ENCODE assay signal across 23 mouse cellular contexts in the genomic region with DNA sequence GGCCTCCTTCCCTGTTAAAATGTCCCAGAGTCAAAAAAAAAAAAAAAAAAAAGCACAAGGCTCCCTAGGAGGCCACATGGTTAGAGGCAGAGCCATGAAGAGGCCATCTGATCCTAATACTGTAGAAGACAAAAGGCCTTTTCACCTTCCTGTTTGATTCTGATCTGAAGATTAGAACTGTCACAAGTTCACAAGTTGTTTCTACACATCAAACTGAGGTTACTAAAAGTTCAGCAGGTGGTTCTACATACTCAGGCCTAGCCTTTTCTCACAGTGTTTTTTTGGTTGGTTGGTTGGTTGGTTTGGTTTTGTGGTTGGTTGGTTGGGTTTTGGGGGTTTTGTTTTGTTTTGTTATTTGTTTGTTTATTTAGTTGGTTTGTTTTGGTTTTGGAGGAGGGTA. TPM values are rescaled to one million over a fixed set of nuclear protein-coding genes. Genes with fewer than 3 reads are reported as not detected.
DNase-seq lines count a peak whose midpoint lies in the region; ATAC-seq lines count a peak whose summit lies in the region.
"Had no signal": no experiment of that assay in that cellular context is flagged by ENCODE, and none has a peak within 500 bp of the region (broad histone marks: within the 10 kb centered on the region; RNA-seq: fewer than 3 reads in every experiment).

No protein-coding gene starts in this region.

- DNase-seq in layer of hippocampus, adult 18-20 months (ENCODE audit: low spot score in 2 of 2): no peak
- no peak for DNase-seq in heart, postnatal 25 days (ENCODE audit: low spot score)
- DNase-seq in frontal cortex, postnatal 25 days (ENCODE audit: low spot score in 2 of 2): no peak
- DNase-seq: adrenal gland, adult 2 months; adrenal gland, postnatal 10 days; adrenal gland, postnatal 25 days; cerebellum, adult 11-12 months; cerebellum, adult 2 months; cerebellum, adult 9-10 months; cerebellum, postnatal 10 days; cerebellum, postnatal 25 days; forebrain, postnatal 0 days had no signal

- H3K4me2 ChIP-seq in intestine, embryonic 15.5 days (replicated peaks): no peak overlapping the region
- H3K4me2 ChIP-seq: embryonic facial prominence, embryonic 12.5 days; forebrain, embryonic 13.5 days; forebrain, embryonic 15.5 days had no signal

- H3K4me1 ChIP-seq in intestine, embryonic 15.5 days (replicated peaks): no peaks in the 10 kb centered on the region
- H3K4me1 ChIP-seq: embryonic facial prominence, embryonic 10.5 days; embryonic facial prominence, embryonic 12.5 days; forebrain, embryonic 13.5 days; forebrain, embryonic 15.5 days had no signal

- no peaks in the 10 kb centered on the region for H3K27me3 ChIP-seq in intestine, embryonic 15.5 days (replicated peaks)
- H3K27me3 ChIP-seq: embryonic facial prominence, embryonic 12.5 days; forebrain, embryonic 13.5 days; forebrain, embryonic 15.5 days had no signal

- H3K27ac ChIP-seq in intestine, embryonic 15.5 days: no peak overlapping the region
- H3K27ac ChIP-seq: embryonic facial prominence, embryonic 10.5 days; embryonic facial prominence, embryonic 12.5 days; forebrain, embryonic 13.5 days; forebrain, embryonic 15.5 days had no signal

- H3K36me3 ChIP-seq in intestine, embryonic 15.5 days: no peaks in the 10 kb centered on the region
- H3K36me3 ChIP-seq: embryonic facial prominence, embryonic 10.5 days; embryonic facial prominence, embryonic 12.5 days; forebrain, embryonic 15.5 days; G1E had no signal

- peak; percentile 93 for ATAC-seq in CD4-positive, CD25-positive, alpha-beta regulatory T cell, adult 4 months
- ATAC-seq in activated CD4-positive, CD25-positive, alpha-beta regulatory T cell, adult 4 months: peak; percentile 82
- ATAC-seq in inflammation-experienced regulatory T-cells, adult 6 months: peak; percentile 85
- ATAC-seq in intestine, embryonic 15.5 days: no peak
- ATAC-seq: forebrain, embryonic 13.5 days; forebrain, embryonic 15.5 days; forebrain, postnatal 0 days; Patski had no signal

- H3K9ac ChIP-seq in intestine, embryonic 15.5 days: no peak overlapping the region
- H3K9ac ChIP-seq: embryonic facial prominence, embryonic 12.5 days; forebrain, embryonic 13.5 days; forebrain, embryonic 15.5 days; forebrain, postnatal 0 days had no signal

- intact Hi-C loops in heart, postnatal 25 days (cut with DNase I): no loop called here

- H3K4me3 ChIP-seq in intestine, embryonic 15.5 days (replicated peaks): no peak overlapping the region
- H3K4me3 ChIP-seq: embryonic facial prominence, embryonic 10.5 days; embryonic facial prominence, embryonic 12.5 days; forebrain, embryonic 13.5 days; forebrain, embryonic 15.5 days had no signal

- no peaks in the 10 kb centered on the region for H3K9me3 ChIP-seq in intestine, embryonic 15.5 days
- H3K9me3 ChIP-seq: embryonic facial prominence, embryonic 10.5 days; embryonic facial prominence, embryonic 12.5 days; forebrain, embryonic 13.5 days; forebrain, embryonic 15.5 days; G1E had no signal

RNA-seq across cellular contexts. Expression of a gene that starts 26.2 kb away (rescaled TPM):
- polyA plus RNA-seq in CD4-positive, CD25-positive, alpha-beta regulatory T cell, adult 4 months (2017; shearing (Covaris generic)): 10 to 100 TPM; 40.8 to 48.7 TPM
- polyA plus RNA-seq in activated CD4-positive, CD25-positive, alpha-beta regulatory T cell, adult 4 months (2017; shearing (Covaris generic)): 10 to 100 TPM; 23.0 to 34.5 TPM
- polyA plus RNA-seq in inflammation-experienced regulatory T-cells, adult 6 months (2017; shearing (Covaris generic)): 10 to 100 TPM; 40.1 to 61.9 (median 61.8) TPM
- polyA plus RNA-seq in intestine, embryonic 15.5 days (2015; fragmentation: Nextera tagmentation; extraction: Ambion mirVana): 3.5 and 4.2 TPM in 2 replicates
- under 1 TPM; 0.42 to 0.48 TPM for total RNA-seq in layer of hippocampus, adult 18-20 months (2021)
- total RNA-seq in heart, postnatal 25 days (2021): 10 to 100 TPM in 1 of 2 experiments, 1 to 10 TPM in 1; 9.5 to 10.1 TPM
- polyA plus RNA-seq: C2C12, Patski had no signal
